ENCODE assay signal across 16 mouse cellular contexts in the genomic region with DNA sequence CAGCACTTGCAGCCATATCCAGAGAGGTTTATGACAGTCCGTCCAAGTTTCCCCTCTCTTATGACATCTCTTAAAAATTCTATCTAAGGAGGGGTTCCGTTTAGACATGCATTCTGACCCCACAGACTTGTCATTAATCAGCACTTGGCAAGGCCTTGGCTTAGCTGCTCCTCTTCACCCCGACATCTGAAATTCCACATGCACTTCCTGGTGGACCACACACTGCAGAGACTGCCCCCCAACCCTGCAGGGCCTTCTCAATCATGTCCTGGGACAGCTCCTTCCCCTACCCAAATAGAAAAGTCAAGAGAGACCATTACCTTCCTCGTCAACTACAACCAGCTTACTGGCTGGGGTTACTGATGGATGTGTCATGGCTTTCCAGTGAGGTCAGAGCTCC.
"Had no signal": no experiment of that assay in that cellular context is flagged by ENCODE, and none has a peak within 500 bp of the region (broad histone marks: within the 10 kb centered on the region; RNA-seq: fewer than 3 reads in every experiment).

No protein-coding gene starts in this region.

- H3K4me2 ChIP-seq: liver, embryonic 11.5 days; liver, embryonic 15.5 days; neural tube, embryonic 12.5 days; stomach, embryonic 15.5 days had no signal

- DNase-seq: lung, adult 2 months; lung, postnatal 36 days; midbrain, embryonic 14.5 days; retina, postnatal 1 day; right cerebral cortex, postnatal 14 days; thymus, adult 2 months; thymus, postnatal 25 days had no signal

- H3K4me1 ChIP-seq: limb, embryonic 10.5 days; liver, embryonic 15.5 days; midbrain, embryonic 10.5 days; stomach, embryonic 15.5 days had no signal

- H3K9me3 ChIP-seq: limb, embryonic 10.5 days; liver, embryonic 15.5 days; midbrain, embryonic 10.5 days; neural tube, embryonic 12.5 days; stomach, embryonic 15.5 days had no signal

- H3K36me3 ChIP-seq: limb, embryonic 10.5 days; liver, embryonic 15.5 days; midbrain, embryonic 10.5 days; neural tube, embryonic 12.5 days; stomach, embryonic 15.5 days had no signal

- H3K4me3 ChIP-seq: limb, embryonic 10.5 days; liver, embryonic 15.5 days; midbrain, embryonic 10.5 days; myocyte; neural tube, embryonic 12.5 days; stomach, embryonic 15.5 days had no signal

- H3K27me3 ChIP-seq: liver, embryonic 15.5 days; neural tube, embryonic 12.5 days; stomach, embryonic 15.5 days had no signal

- H3K9ac ChIP-seq: liver, embryonic 15.5 days; neural tube, embryonic 12.5 days; stomach, embryonic 15.5 days had no signal

- H3K27ac ChIP-seq: hindbrain, postnatal 0 days; limb, embryonic 10.5 days; liver, embryonic 15.5 days; midbrain, embryonic 10.5 days; neural tube, embryonic 12.5 days; stomach, embryonic 15.5 days had no signal

- ATAC-seq: hindbrain, postnatal 0 days; lung, postnatal 0 days had no signal
